Mouse (Mus musculus) heart, postnatal 0 days (tissue): ENCODE measurements at regions not wholly inside any gene's neighbourhood (a gene's known extent, or its start where the extent isn't known, plus 50 kb on each side); places are given as distances from the start of the nearest gene placed in this dataset.

Experiments
- CTCF ChIP-seq: IDR thresholded peaks from 2 replicates; pipeline ENCODE4 v1.5.1; 2016; ENCODE audit warnings: antibody characterized with exemption, control low read depth, low read depth
- EP300 ChIP-seq: IDR thresholded peaks from 2 replicates; pipeline ENCODE4 v1.6.1; 2016; ENCODE audit warnings: antibody characterized with exemption, low read depth

- TF ChIP-seq CTCF: no peak
- no peak for TF ChIP-seq EP300
These were observed 366.6 kb downstream of the Sfmbt2 start for GRCm38 (mm10) chr2:10736696-10737457.
